Mouse (Mus musculus): ENCODE measurements at regions not wholly inside any gene's neighbourhood (a gene's known extent, or its start where the extent isn't known, plus 50 kb on each side); places are given as distances from the start of the nearest gene placed in this dataset.

- no peak for DNase-seq (ENCODE audit: low spot score in 2 of 2)
Observed at GRCm38 (mm10) chr15:6016637-6017049, 282.9 kb upstream of the Dab2 start.

- DNase-seq (ENCODE audit: low spot score in 2 of 2) = no peak
Observed at GRCm38 (mm10) chr15:6025543-6025942, 274.0 kb upstream of the Dab2 start.

- DNase-seq (ENCODE audit: low spot score in 2 of 2) = no peak
Observed at GRCm38 (mm10) chr15:6029214-6029613, 270.4 kb upstream of the Dab2 start.

- DNase-seq (ENCODE audit: low spot score in 2 of 2) = no peak
Observed at GRCm38 (mm10) chr15:6030396-6030795, 269.2 kb upstream of the Dab2 start.

GRCm38 (mm10) chr15:6034156-6034555 lies 265.4 kb upstream of the Dab2 start:
- DNase-seq (ENCODE audit: low spot score in 2 of 2) = no peak

- DNase-seq (ENCODE audit: low spot score in 2 of 2) = no peak
Observed at GRCm38 (mm10) chr15:6044511-6045256, 254.9 kb upstream of the Dab2 start.

- no peak for DNase-seq (ENCODE audit: low spot score in 2 of 2)
Observed at GRCm38 (mm10) chr15:6055703-6056102, 243.9 kb upstream of the Dab2 start.

- no peak for DNase-seq (ENCODE audit: low spot score in 2 of 2)
Observed at GRCm38 (mm10) chr15:6056887-6057626, 242.5 kb upstream of the Dab2 start.

GRCm38 (mm10) chr15:6059361-6059760 lies 240.2 kb upstream of the Dab2 start:
- no peak for DNase-seq (ENCODE audit: low spot score in 2 of 2)

GRCm38 (mm10) chr15:6059790-6060189 lies 239.8 kb upstream of the Dab2 start:
- DNase-seq (ENCODE audit: low spot score in 2 of 2) = no peak

- no peak for DNase-seq (ENCODE audit: low spot score in 2 of 2)
Observed at GRCm38 (mm10) chr15:6060649-6061048, 238.9 kb upstream of the Dab2 start.

GRCm38 (mm10) chr15:6065100-6065499 lies 234.5 kb upstream of the Dab2 start:
- DNase-seq (ENCODE audit: low spot score in 2 of 2) = no peak

GRCm38 (mm10) chr15:6067380-6067779 lies 232.2 kb upstream of the Dab2 start:
- DNase-seq (ENCODE audit: low spot score in 2 of 2) = no peak

GRCm38 (mm10) chr15:6068371-6068770 lies 231.2 kb upstream of the Dab2 start:
- no peak for DNase-seq (ENCODE audit: low spot score in 2 of 2)

GRCm38 (mm10) chr15:6071873-6072272 lies 227.7 kb upstream of the Dab2 start:
- DNase-seq (ENCODE audit: low spot score in 2 of 2) = no peak

GRCm38 (mm10) chr15:6072920-6073319 lies 226.7 kb upstream of the Dab2 start:
- no peak for DNase-seq (ENCODE audit: low spot score in 2 of 2)

- DNase-seq (ENCODE audit: low spot score in 2 of 2) = peak; percentile 8 to 32
Observed at GRCm38 (mm10) chr15:6080714-6081635, 218.6 kb upstream of the Dab2 start.

GRCm38 (mm10) chr15:6087208-6087607 lies 212.4 kb upstream of the Dab2 start:
- no peak for DNase-seq (ENCODE audit: low spot score in 2 of 2)

GRCm38 (mm10) chr15:6088498-6088897 lies 211.1 kb upstream of the Dab2 start:
- no peak for DNase-seq (ENCODE audit: low spot score in 2 of 2)

- DNase-seq (ENCODE audit: low spot score in 2 of 2) = no peak
Observed at GRCm38 (mm10) chr15:6129697-6130096, 169.9 kb upstream of the Dab2 start.

- DNase-seq (ENCODE audit: low spot score in 2 of 2) = no peak
Observed at GRCm38 (mm10) chr15:6132216-6132615, 167.4 kb upstream of the Dab2 start.

- no peak for DNase-seq (ENCODE audit: low spot score in 2 of 2)
Observed at GRCm38 (mm10) chr15:6145071-6145470, 154.5 kb upstream of the Dab2 start.
